Mouse (Mus musculus) testis, adult 10 weeks (tissue): ENCODE data around the gene Ndufv1. TPM values are rescaled to one million over a fixed set of nuclear protein-coding genes. Genes with fewer than 3 reads are reported as not detected.

Source experiments
- polyA plus RNA-seq: library from polyadenylated mRNA; stranded (reverse); fragments of 350-450 nt; fragmentation: Illumina TruSeq; extraction: RNeasy Lipid Tissue Mini Kit (QIAGEN cat#74804); gene quantifications from one replicate; pipeline ENCODE4 v1.2.3, GENCODE M21; 2014; ENCODE audit warnings: low read depth, low replicate concordance

Ndufv1 gene
- polyA plus RNA-seq: 5.9 TPM

DNA sequence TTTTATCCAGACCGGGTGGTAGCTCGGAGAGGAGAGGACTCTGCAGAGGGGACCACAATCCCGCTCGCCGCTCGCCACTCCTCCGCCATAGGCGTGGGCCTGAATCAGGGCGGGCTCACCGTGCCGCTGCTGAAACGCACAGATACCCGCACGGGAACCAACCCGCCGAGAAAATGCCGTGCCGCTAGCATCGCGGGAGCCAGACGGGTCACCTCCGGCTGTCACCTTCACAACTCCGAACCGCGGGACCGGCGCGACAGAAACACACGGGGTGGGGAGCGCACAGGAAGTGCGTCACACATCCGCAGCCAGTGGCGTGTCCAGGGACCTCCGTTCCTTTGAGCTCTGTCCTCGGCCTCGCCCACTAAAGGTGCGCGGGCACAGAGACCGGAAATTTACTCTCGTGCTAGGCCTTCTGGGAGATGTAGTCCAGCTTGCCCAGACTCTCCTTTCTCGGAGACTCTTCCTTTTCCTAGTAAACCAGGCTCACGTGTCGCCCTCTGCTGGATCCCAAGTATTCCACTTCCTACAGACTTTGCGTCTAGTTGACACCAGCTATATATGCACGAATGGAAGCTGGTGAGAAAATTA lies at the start of gene Ndufv1:
TSS of gene Ndufv1 (minus strand) at position 375 of the 591 bp plus-strand sequence.

DNA sequence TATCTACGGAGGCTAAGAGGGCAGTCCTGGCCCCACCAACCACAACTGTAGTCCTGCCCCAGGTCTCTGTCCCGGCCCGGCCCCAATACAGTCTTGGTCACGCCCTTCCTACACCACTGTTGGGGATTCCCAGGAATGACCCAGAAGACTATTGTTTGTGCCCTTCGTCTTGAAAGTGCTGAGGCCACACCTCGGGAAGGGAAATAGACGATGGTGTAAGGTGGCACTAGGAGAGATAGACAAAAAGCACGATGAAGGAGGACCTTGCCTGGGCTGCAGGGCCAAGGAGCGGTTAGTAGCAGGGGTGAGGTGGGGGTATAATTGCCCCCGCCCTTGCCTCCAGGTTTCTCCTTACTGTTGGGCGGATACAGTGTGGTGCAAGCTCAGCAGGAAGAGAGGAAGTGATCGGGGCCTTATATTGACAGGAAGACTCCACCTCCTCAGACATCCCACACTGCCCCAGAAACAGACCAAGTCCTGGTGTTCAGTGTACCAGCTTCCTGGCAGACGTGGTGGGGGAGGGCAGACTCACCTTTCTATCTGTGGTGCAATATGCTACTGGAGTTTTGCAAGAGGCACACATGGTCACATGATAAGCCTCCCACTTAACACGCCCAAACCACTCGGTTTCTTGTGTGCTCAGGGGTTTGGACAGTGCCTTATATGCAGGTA lies 46.6 kb upstream of the Ndufv1 start, which contains the start of gene Gstp3:
TSS of gene Gstp3 (minus strand) at position 501 of the 672 bp plus-strand sequence.

DNA sequence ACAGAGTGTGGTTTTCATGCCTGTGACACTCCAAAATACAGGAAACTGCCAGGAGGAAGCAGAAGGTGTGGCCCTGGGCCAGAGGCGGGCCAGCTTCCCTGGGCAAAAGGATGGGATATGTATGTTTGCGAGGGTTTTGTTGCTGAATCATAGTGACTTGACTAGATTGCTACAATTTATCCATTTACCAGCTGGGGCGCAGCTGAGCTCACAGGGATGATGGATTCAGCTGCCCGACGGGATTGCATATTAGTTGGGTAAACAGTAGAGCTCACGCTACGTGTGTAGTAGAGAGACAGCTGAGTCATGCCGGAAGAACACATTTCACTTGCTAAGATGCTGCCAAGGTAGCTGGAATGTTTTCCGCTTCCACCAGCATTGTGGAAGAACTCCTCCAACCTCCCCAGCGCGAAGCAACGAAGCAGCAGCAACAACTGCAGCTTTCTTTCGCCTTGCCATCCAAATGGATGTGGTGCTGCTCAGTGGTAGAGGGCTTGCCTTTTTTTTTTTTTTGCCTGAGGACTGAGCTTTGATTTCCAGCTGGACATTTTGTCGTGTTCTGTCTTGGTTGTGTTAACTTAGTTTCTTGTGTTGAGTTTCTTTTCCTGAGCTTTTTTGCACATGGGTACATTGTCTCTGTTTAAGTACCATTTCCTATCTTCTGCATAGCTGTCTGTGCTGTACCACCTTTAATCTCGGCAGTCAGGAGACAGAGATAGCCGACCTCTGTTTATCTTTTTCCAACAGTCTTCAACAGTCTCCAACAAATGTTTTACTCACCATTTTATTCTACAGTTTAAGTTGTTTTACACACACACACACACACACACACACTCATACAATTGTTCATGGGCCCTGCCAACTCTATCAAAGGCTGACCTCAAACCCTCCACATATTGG lies 33.6 kb upstream of the Ndufv1 start, which contains the start of gene Gstp2:
TSS of gene Gstp2 (minus strand) at position 58 of the 900 bp plus-strand sequence.

DNA sequence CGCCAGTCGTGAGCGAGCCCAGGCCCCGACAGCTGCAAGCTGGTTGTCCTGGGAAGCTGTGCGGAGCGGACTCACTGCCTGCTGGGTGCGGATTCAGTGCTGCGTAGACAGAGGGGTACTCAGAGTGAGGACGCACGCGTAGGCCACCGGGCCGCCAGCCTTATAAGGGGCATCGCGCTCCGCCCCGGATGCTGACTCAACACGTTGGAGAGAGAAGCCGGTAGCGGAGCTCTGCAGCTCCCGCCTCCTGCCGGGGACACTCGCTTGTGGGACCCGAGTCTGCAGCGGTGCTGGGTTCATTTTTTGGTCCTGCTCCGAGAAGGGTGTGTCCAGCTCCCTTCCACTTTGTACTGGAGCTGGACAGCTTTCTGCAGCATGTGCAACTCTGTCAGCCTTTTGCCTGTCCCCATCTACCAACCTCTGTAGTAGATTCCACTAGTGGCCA lies 25.2 kb upstream of the Ndufv1 start, which contains the start of gene Gstp1:
TSS of gene Gstp1 (minus strand) at position 198 of the 445 bp plus-strand sequence.

DNA sequence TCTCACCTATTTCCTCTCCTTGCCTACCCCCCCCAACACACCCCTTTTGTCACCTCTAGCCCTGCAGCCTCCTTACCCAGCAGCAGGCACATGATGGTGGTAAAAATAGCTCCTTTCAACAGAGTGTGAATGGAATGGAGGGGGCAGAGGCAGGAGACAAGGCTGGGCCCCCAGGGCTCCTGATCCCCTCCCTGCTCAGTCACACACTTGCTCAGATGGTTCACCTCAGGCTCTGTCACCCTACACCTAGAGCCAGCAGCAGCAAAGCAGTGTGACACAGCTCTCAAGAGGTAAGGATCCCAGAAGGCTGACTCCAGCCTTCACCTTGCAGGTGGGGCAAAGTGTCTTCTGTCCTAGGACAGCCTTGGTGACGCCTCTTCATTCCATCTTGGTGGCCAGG lies 9.5 kb downstream of the Ndufv1 start, which contains the start of gene Doc2g:
TSS of gene Doc2g (plus strand) at position 202 of the 400 bp plus-strand sequence.

GRCm38 (mm10) chr19:4000119-4000900 lies 12.3 kb downstream of the Ndufv1 start, which contains the start of the genes Nudt8 and Gm49405:
TSS of gene Nudt8 (plus strand) at chr19:4000580.
TSS of gene Gm49405 (plus strand) at chr19:4000626.

DNA sequence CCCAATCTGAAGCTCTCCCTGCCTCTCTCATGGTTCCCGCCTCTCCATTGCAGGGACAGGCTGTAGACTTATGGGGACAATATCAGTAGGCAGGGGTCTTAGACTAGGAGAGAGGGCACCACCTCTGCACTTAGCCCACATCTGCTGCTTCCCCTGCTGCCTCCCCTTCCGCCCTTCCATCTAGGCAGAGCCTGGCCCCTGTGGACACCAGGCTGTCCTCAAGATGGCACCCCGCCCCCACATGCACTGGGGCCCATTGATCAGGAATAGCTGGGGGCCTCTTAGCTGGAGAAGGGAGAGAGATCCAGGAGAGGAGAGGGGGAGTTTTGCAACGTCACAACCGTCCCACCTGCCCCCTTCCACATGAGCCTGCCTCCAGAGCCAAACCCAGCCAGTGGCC lies 20.2 kb downstream of the Ndufv1 start, which contains the start of gene Tbx10:
TSS of gene Tbx10 (plus strand) at position 337 of the 400 bp plus-strand sequence.

DNA sequence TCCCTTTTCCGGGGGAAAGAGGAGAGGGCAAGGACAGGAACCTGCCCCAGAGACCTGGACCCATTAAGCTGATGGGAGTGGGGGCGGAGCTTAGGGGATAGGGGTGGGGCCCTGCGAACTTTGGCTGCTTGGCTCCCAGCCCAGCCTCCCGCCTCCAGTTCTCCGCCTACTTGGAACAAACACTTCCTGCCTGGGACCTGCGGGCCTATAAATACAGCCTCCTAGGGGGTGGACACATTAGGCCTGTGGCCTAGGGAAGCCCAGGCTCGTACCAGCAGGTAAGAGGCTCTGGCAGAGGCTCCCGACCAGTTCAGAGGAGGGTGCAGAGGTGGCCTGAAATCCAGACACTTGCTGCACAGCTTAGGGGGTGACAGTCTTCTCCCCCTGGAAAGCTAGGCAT lies 26.3 kb downstream of the Ndufv1 start, which contains the start of gene Acy3:
TSS of gene Acy3 (plus strand) at position 237 of the 400 bp plus-strand sequence.

DNA sequence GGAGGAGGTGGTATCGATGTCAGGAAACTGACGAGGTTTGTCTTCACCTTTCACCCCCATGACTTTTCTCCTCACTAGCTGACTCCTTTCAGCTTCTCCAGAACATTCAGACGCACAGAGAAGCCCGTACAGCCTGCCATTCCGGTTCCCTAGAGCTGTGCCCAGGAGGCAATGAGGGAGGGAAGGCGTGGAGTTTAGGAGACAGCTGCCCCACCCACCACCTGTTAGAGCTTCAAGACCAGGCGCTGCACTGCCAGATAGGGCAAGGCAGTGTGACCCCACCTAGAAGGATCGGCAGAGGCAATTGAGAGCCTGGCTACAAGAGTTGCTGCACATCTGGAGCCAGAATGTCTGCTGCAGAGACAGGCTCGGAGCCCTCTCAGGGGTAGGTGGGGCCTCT lies 40.4 kb downstream of the Ndufv1 start, which contains the start of gene Aldh3b2:
TSS of gene Aldh3b2 (plus strand) at position 100 of the 400 bp plus-strand sequence.

DNA sequence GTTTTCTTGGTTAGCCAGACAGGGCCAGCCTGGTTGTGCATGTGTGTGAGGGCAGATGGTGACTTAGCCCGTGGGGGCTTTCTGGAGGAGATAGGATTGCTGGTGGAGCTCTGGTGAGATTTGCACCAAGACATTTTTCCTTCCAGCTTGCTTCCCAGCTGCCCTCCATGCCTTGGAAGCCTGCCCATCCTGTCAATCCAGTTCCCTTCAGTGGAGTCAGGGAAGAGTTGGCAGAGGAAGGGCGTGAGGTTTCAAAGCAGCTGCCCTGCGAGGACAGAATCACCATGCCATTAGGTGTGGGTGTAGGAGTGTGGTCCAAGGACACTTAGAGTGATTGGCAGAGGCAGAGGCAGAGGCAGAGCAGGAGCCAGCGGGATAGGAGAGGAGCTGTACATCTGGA lies 54.1 kb downstream of the Ndufv1 start, which contains the start of gene Aldh3b3:
TSS of gene Aldh3b3 (plus strand) at position 176 of the 400 bp plus-strand sequence.

Other genes starting within 250 kb of the Ndufv1 start
- gene Kmt5b, start 245.4 kb downstream of the Ndufv1 start, polyA plus RNA-seq: 45.6 TPM
- gene Chka, start 161.0 kb downstream of the Ndufv1 start, polyA plus RNA-seq: 173 TPM
- 0.71 TPM for gene Tcirg1, start 105.7 kb downstream of the Ndufv1 start, polyA plus RNA-seq
- 0.97 TPM for gene Ndufs8, start 100.0 kb downstream of the Ndufv1 start, polyA plus RNA-seq
- 3.1 TPM for gene Aldh3b1, start 83.0 kb downstream of the Ndufv1 start, polyA plus RNA-seq
- 0.32 TPM for gene Unc93b1, start 77.6 kb downstream of the Ndufv1 start, polyA plus RNA-seq
- gene Aldh3b3, start 54.2 kb downstream of the Ndufv1 start, polyA plus RNA-seq: 0.28 TPM
- gene Aldh3b2, start 40.5 kb downstream of the Ndufv1 start, polyA plus RNA-seq: 2.5 TPM
- 0.48 TPM for gene Acy3, start 26.2 kb downstream of the Ndufv1 start, polyA plus RNA-seq
- gene Tbx10, start 20.1 kb downstream of the Ndufv1 start, polyA plus RNA-seq: not detected
- not detected for gene Nudt8, start 12.2 kb downstream of the Ndufv1 start, polyA plus RNA-seq
- gene Gm49405, start 12.2 kb downstream of the Ndufv1 start, polyA plus RNA-seq: not detected
- not detected for gene Doc2g, start 9.5 kb downstream of the Ndufv1 start, polyA plus RNA-seq
- gene Gstp1, start 25.2 kb upstream of the Ndufv1 start, polyA plus RNA-seq: 5.3 TPM
- gene Gstp2, start 33.2 kb upstream of the Ndufv1 start, polyA plus RNA-seq: not detected
- gene Gstp3, start 46.8 kb upstream of the Ndufv1 start, polyA plus RNA-seq: not detected
- gene Cabp2, start 68.8 kb upstream of the Ndufv1 start, polyA plus RNA-seq: not detected
- 1.1 TPM for gene Cdk2ap2, start 84.4 kb upstream of the Ndufv1 start, polyA plus RNA-seq
- gene Pitpnm1, start 87.2 kb upstream of the Ndufv1 start, polyA plus RNA-seq: 0.81 TPM
- gene Aip, start 113.1 kb upstream of the Ndufv1 start, polyA plus RNA-seq: 0.62 TPM
- gene Gpr152, start 127.0 kb upstream of the Ndufv1 start, polyA plus RNA-seq: not detected
- gene Cabp4, start 131.2 kb upstream of the Ndufv1 start, polyA plus RNA-seq: 0.14 TPM
- gene Coro1b, start 135.8 kb upstream of the Ndufv1 start, polyA plus RNA-seq: 16.9 TPM
- gene Ptprcap, start 140.8 kb upstream of the Ndufv1 start, polyA plus RNA-seq: 1.9 TPM
- 0.71 TPM for gene Rps6kb2, start 150.5 kb upstream of the Ndufv1 start, polyA plus RNA-seq
- gene Carns1, start 162.7 kb upstream of the Ndufv1 start, polyA plus RNA-seq: 0.43 TPM
- gene Tbc1d10c, start 178.5 kb upstream of the Ndufv1 start, polyA plus RNA-seq: not detected
- 15.9 TPM for gene Ppp1ca, start 179.3 kb upstream of the Ndufv1 start, polyA plus RNA-seq
- gene Rad9a, start 188.9 kb upstream of the Ndufv1 start, polyA plus RNA-seq: 1.2 TPM
- 0.20 TPM for gene Clcf1, start 201.4 kb upstream of the Ndufv1 start, polyA plus RNA-seq
- gene AC109138.7, start 201.6 kb upstream of the Ndufv1 start, polyA plus RNA-seq: not detected
- not detected for gene Pold4, start 219.1 kb upstream of the Ndufv1 start, polyA plus RNA-seq